Mouse (Mus musculus) neural tube, embryonic 12.5 days (tissue): ENCODE results near the gene Arid5a. TPM values are rescaled to one million over a fixed set of nuclear protein-coding genes. Genes with fewer than 3 reads are reported as not detected.

Source experiments
- ATAC-seq: fragments of 200-750 bp; cut with Nextera tagmentation; 2 replicates; pipeline ENCODE4 v1.8.0; 2017; ENCODE audit warnings: low read depth, mild to moderate bottlenecking, moderate TSS enrichment, moderate library complexity; ENCODE audit not compliant: low FRiP score
- H3K27ac ChIP-seq: fragments of 300-500 bp; sonication (generic); 2 replicates; pipeline ENCODE4 v1.5.1; 2016
- H3K27me3 ChIP-seq: fragments of 300-500 bp; sonication (generic); replicated peaks from 2 replicates; pipeline ENCODE4 v1.6.1; 2016; ENCODE audit warnings: mild to moderate bottlenecking
- H3K36me3 ChIP-seq: fragments of 300-500 bp; sonication (generic); 2 replicates; pipeline ENCODE4 v1.6.1; 2016; ENCODE audit warnings: mild to moderate bottlenecking
- H3K4me1 ChIP-seq: fragments of 300-500 bp; sonication (generic); 2 replicates; pipeline ENCODE4 v1.6.1; 2016
- H3K4me2 ChIP-seq: fragments of 300-500 bp; sonication (generic); replicated peaks from 2 replicates; pipeline ENCODE4 v1.6.1; 2016; ENCODE audit warnings: mild to moderate bottlenecking
- H3K4me3 ChIP-seq: fragments of 300-500 bp; sonication (generic); 2 replicates; pipeline ENCODE4 v1.5.1; 2016
- H3K9ac ChIP-seq: fragments of 300-500 bp; sonication (generic); 2 replicates; pipeline ENCODE4 v1.6.1; 2016; ENCODE audit warnings: mild to moderate bottlenecking
- H3K9me3 ChIP-seq: fragments of 300-500 bp; sonication (generic); 2 replicates; pipeline ENCODE4 v1.6.1; 2016; ENCODE audit warnings: mild to moderate bottlenecking
- WGBS: fragments of 180-500 bp; shearing (Covaris S2); methylation state at CpG from one replicate; pipeline ENCODE4 v1.1.7; 2016; 5-methylcytosine and 5-hydroxymethylcytosine counted together
- polyA plus RNA-seq: library from polyadenylated mRNA; unstranded; fragments of >200 nt; fragmentation: Nextera tagmentation; extraction: Ambion mirVana; gene quantifications from 2 replicates; pipeline ENCODE4 v1.2.1, GENCODE M21; 2016

Gene Arid5a
- polyA plus RNA-seq, 1 experiment from 2014 or later, result 5.2 TPM

- Histone ChIP-seq H3K27me3 (peaks cover 9% of the 10 kb centered on the region), H3K9ac (no peak overlapping the region), H3K9me3 (no peaks in the 10 kb centered on the region), H3K36me3 (no peaks in the 10 kb centered on the region), H3K27ac (no peak overlapping the region), H3K4me1 (0 out of 2 replicates have a peak, but pooled peaks cover 9% of the 10 kb centered on the region), H3K4me2 (no peak overlapping the region), H3K4me3 (no peak overlapping the region)
- no peak for ATAC-seq
- WGBS, result 86% methylated on average over 5 of the region's 5 CpGs
These were observed 35.0 kb upstream of the Arid5a start for GRCm38 (mm10) chr1:36272546-36272945.

- Histone ChIP-seq H3K27ac (no peak overlapping the region), H3K4me1 (0 out of 2 replicates have a peak, but pooled peaks cover 9% of the 10 kb centered on the region), H3K9ac (no peak overlapping the region), H3K9me3 (no peaks in the 10 kb centered on the region), H3K4me2 (no peak overlapping the region), H3K27me3 (peaks cover 9% of the 10 kb centered on the region), H3K36me3 (no peaks in the 10 kb centered on the region), H3K4me3 (no peak overlapping the region)
- ATAC-seq, result no peak
- WGBS, result 42% methylated on average over 9 of the region's 9 CpGs
These were observed 34.2 kb upstream of the Arid5a start for GRCm38 (mm10) chr1:36273288-36273687.

GRCm38 (mm10) chr1:36274455-36274854, 33.1 kb upstream of the Arid5a start, which contains the start of gene Neurl3:
Gene Neurl3 (minus strand): TSS chr1:36274679.
- no peaks in the 10 kb centered on the region for H3K36me3 ChIP-seq
- WGBS, result 94% methylated on average over 5 of the region's 5 CpGs
- no peak for ATAC-seq
- no peak within 1 kb of the TSS for H3K27ac ChIP-seq
- H3K9me3 ChIP-seq, result no peaks in the 10 kb centered on the region
- H3K27me3 ChIP-seq, result peaks cover 3% of the 10 kb centered on the region; the same call in 1 of the 2 replicates
- 0 out of 2 replicates have a peak, but pooled peaks cover 3% of the 10 kb centered on the region for H3K4me1 ChIP-seq
- no peak within 1 kb of the TSS for H3K9ac ChIP-seq
- no peak within 1 kb of the TSS for H3K4me3 ChIP-seq
- H3K4me2 ChIP-seq, result no peak within 1 kb of the TSS

- H3K27ac ChIP-seq, result no peak overlapping the region
- ATAC-seq, result no peak
- H3K4me1 ChIP-seq, result no peaks in the 10 kb centered on the region
- WGBS, result 61% methylated on average over 13 of the region's 13 CpGs
- H3K36me3 ChIP-seq, result no peaks in the 10 kb centered on the region
- H3K4me3 ChIP-seq, result no peak overlapping the region
- H3K9ac ChIP-seq, result no peak overlapping the region
- no peak overlapping the region for H3K4me2 ChIP-seq
- no peaks in the 10 kb centered on the region for H3K27me3 ChIP-seq
- H3K9me3 ChIP-seq, result no peaks in the 10 kb centered on the region
These were observed 31.7 kb upstream of the Arid5a start for GRCm38 (mm10) chr1:36275635-36276389.

- 18% methylated on average over 7 of the region's 7 CpGs for WGBS
- Histone ChIP-seq H3K27me3 (no peaks in the 10 kb centered on the region), H3K36me3 (no peaks in the 10 kb centered on the region), H3K4me3 (no peak overlapping the region), H3K9me3 (no peaks in the 10 kb centered on the region), H3K4me1 (no peaks in the 10 kb centered on the region), H3K27ac (no peak overlapping the region), H3K9ac (no peak overlapping the region), H3K4me2 (no peak overlapping the region)
- ATAC-seq, result no peak
These were observed 30.1 kb upstream of the Arid5a start for GRCm38 (mm10) chr1:36277267-36278060.

GRCm38 (mm10) chr1:36279202-36279601, 28.3 kb upstream of the Arid5a start:
- no peak overlapping the region for H3K4me2 ChIP-seq
- H3K4me3 ChIP-seq, result no peak overlapping the region
- no peaks in the 10 kb centered on the region for H3K4me1 ChIP-seq
- H3K9ac ChIP-seq, result no peak overlapping the region
- no peaks in the 10 kb centered on the region for H3K9me3 ChIP-seq
- H3K36me3 ChIP-seq, result no peaks in the 10 kb centered on the region
- no peak overlapping the region for H3K27ac ChIP-seq
- no peak for ATAC-seq
- H3K27me3 ChIP-seq, result no peaks in the 10 kb centered on the region
- 24% methylated on average over 3 of the region's 3 CpGs for WGBS

GRCm38 (mm10) chr1:36280938-36281337, 26.6 kb upstream of the Arid5a start:
- no peaks in the 10 kb centered on the region for H3K36me3 ChIP-seq

GRCm38 (mm10) chr1:36281849-36282248, 25.7 kb upstream of the Arid5a start:
- whole genome bisulfite sequencing, result 91% methylated on average over 6 of the region's 6 CpGs
- no peaks in the 10 kb centered on the region for H3K36me3 ChIP-seq
- H3K27ac ChIP-seq, result no peak overlapping the region
- no peaks in the 10 kb centered on the region for H3K4me1 ChIP-seq
- H3K27me3 ChIP-seq, result no peaks in the 10 kb centered on the region
- H3K9ac ChIP-seq, result no peak overlapping the region
- H3K4me3 ChIP-seq, result no peak overlapping the region
- H3K4me2 ChIP-seq, result no peak overlapping the region
- no peak for ATAC-seq
- no peaks in the 10 kb centered on the region for H3K9me3 ChIP-seq

More at GRCm38 (mm10) chr1:36280938-36281337, 26.6 kb upstream of the Arid5a start:
- Histone ChIP-seq H3K9ac (no peak overlapping the region), H3K4me1 (no peaks in the 10 kb centered on the region), H3K9me3 (no peaks in the 10 kb centered on the region), H3K27ac (no peak overlapping the region), H3K4me3 (no peak overlapping the region), H3K27me3 (no peaks in the 10 kb centered on the region), H3K4me2 (no peak overlapping the region)
- no peak for ATAC-seq
- 87% methylated on average over 3 of the region's 3 CpGs for WGBS

GRCm38 (mm10) chr1:36293470-36293869, 14.1 kb upstream of the Arid5a start:
- Histone ChIP-seq H3K4me2 (no peak overlapping the region), H3K36me3 (no peaks in the 10 kb centered on the region), H3K27me3 (peaks cover under 1% of the 10 kb centered on the region; the same call in 1 of the 2 replicates), H3K4me3 (no peak overlapping the region), H3K9ac (no peak overlapping the region), H3K9me3 (no peaks in the 10 kb centered on the region), H3K4me1 (no peaks in the 10 kb centered on the region), H3K27ac (no peak overlapping the region)
- 91% methylated on average over 8 of the region's 8 CpGs for WGBS
- no peak for ATAC-seq

- no peak for ATAC-seq
- no peaks in the 10 kb centered on the region for H3K9me3 ChIP-seq
- H3K4me3 ChIP-seq, result no peak overlapping the region
- no peak overlapping the region for H3K4me2 ChIP-seq
- peaks cover 6% of the 10 kb centered on the region; the same call in 1 of the 2 replicates for H3K27me3 ChIP-seq
- WGBS, result 77% methylated on average over 3 of the region's 3 CpGs
- H3K36me3 ChIP-seq, result no peaks in the 10 kb centered on the region
- no peaks in the 10 kb centered on the region for H3K4me1 ChIP-seq
- no peak overlapping the region for H3K27ac ChIP-seq
- no peak overlapping the region for H3K9ac ChIP-seq
These were observed 13.1 kb upstream of the Arid5a start for GRCm38 (mm10) chr1:36294402-36294801.

- 79% methylated on average over 9 of the region's 9 CpGs for WGBS
These were observed 10.9 kb upstream of the Arid5a start for GRCm38 (mm10) chr1:36296466-36297149.

GRCm38 (mm10) chr1:36298107-36298506, 9.4 kb upstream of the Arid5a start:
- 73% methylated on average over 4 of the region's 4 CpGs for WGBS
- H3K27me3 ChIP-seq, result peaks cover 6% of the 10 kb centered on the region; the same call in 1 of the 2 replicates

More at GRCm38 (mm10) chr1:36296466-36297149, 10.9 kb upstream of the Arid5a start:
- H3K4me1 ChIP-seq, result no peaks in the 10 kb centered on the region
- no peak overlapping the region for H3K4me3 ChIP-seq
- H3K27me3 ChIP-seq, result peaks cover 6% of the 10 kb centered on the region; the same call in 1 of the 2 replicates
- H3K27ac ChIP-seq, result no peak overlapping the region
- no peak overlapping the region for H3K9ac ChIP-seq
- no peak overlapping the region for H3K4me2 ChIP-seq
- H3K36me3 ChIP-seq, result no peaks in the 10 kb centered on the region
- H3K9me3 ChIP-seq, result no peaks in the 10 kb centered on the region
- ATAC-seq, result no peak

More at GRCm38 (mm10) chr1:36298107-36298506, 9.4 kb upstream of the Arid5a start:
- no peak overlapping the region for H3K9ac ChIP-seq
- ATAC-seq, result no peak
- H3K4me3 ChIP-seq, result no peak overlapping the region
- H3K9me3 ChIP-seq, result no peaks in the 10 kb centered on the region
- no peaks in the 10 kb centered on the region for H3K36me3 ChIP-seq
- H3K4me1 ChIP-seq, result peaks cover 3% of the 10 kb centered on the region; the same call in 1 of the 2 replicates
- no peak overlapping the region for H3K4me2 ChIP-seq
- no peak overlapping the region for H3K27ac ChIP-seq
